Mouse (Mus musculus): Measurements from ENCODE around the gene Eme1. TPM values are rescaled to one million over a fixed set of nuclear protein-coding genes. Genes with fewer than 3 reads are reported as not detected.
A peak's percentile ranks its signal among the peaks of the same experiment; 100 is the strongest.

Gene Eme1
- total and polyA plus RNA-seq, 3 experiments = 36.8 to 45.9 (median 40.8) TPM

DNA sequence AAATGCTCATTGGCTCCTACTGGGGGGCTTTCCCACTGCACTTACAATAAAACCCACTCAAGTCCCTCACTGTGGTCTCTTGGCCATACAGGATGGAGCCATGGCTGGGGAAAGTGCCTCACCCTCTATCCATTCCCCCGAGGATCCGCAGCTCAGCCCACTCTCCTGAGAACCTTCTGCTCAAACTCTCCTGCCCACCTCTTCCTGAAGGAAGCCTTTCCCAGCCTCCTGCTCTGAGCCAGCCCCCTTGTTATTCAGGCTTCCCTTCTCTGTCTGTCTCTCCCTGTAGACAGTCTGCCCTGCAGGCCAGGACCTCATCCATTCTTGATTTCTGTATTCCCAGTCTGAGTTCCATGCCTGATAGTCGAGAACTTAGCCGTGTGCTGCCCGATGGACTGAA lies 21.2 kb upstream of the Eme1 start:
- Histone ChIP-seq H3K79me2 (replicated peaks; ENCODE audit: control insufficient read depth, extremely low read depth, insufficient read depth, poor library complexity, severe bottlenecking) (no peaks in the 10 kb centered on the region), H3K9me3 (replicated peaks; ENCODE audit: low read length) (no peaks in the 10 kb centered on the region), H3K27me3 (replicated peaks) (no peaks in the 10 kb centered on the region), H3K4me3 (replicated peaks in 1 of 3; ENCODE audit: low read depth in 2 of 3, low read length in 2 of 3, poor library complexity in 1 of 3) (no peak overlapping the region), H3K36me3 (replicated peaks in 1 of 2; ENCODE audit: control insufficient read depth in 1 of 2, insufficient read depth in 1 of 2, low read length in 1 of 2) (peaks cover 7 to 39% of the 10 kb centered on the region in 2 experiments), H3K9ac (ENCODE audit: insufficient read depth, low read depth) (no peak overlapping the region), H3K4me1 (ENCODE audit: control insufficient read depth in 1 of 2, insufficient read depth in 2 of 2) (peaks cover 12 to 29% of the 10 kb centered on the region in 2 experiments), H3K27ac (ENCODE audit: insufficient read depth, low read depth) (no peak overlapping the region), H3K4me2 (ENCODE audit: insufficient read depth, low read depth, poor library complexity, severe bottlenecking) (no peak overlapping the region)
- no peak for DNase-seq (ENCODE audit: extremely low read depth)
- in situ Hi-C loops (cut with MboI; ENCODE audit: low pct_ligation_motif_present, low pct_unique_long_range_greater_than_20kb, low sequenced_read_pairs) (loop anchor here (5.0 kb wide), 1 partner anchor 32 kb away; no protein-coding TSS in a partner anchor), dilution Hi-C loops (cut with MboI; ENCODE audit: extremely low pct_ligation_motif_present, extremely low pct_unique_long_range_greater_than_20kb, low sequenced_read_pairs) (no loop called here)
- TF ChIP-seq ZNF384 (IDR thresholded peaks at IDR 0.05; ENCODE audit: low read depth, low read length) = no peak
- TF ChIP-seq TCF12 (IDR thresholded peaks at IDR 0.05; ENCODE audit: low read depth, low read length) = no peak
- TF ChIP-seq CTCF (conservative IDR thresholded peaks at IDR 0.05 in 1 of 2, IDR thresholded peaks at IDR 0.05 in 1 of 2; ENCODE audit: low read depth in 2 of 2, low read length in 2 of 2) = no peak
- no peak for TF ChIP-seq BHLHE40 (IDR thresholded peaks at IDR 0.05; ENCODE audit: low read depth, low read length)
- no peak for TF ChIP-seq MAX (IDR thresholded peaks at IDR 0.05; ENCODE audit: low read length)

DNA sequence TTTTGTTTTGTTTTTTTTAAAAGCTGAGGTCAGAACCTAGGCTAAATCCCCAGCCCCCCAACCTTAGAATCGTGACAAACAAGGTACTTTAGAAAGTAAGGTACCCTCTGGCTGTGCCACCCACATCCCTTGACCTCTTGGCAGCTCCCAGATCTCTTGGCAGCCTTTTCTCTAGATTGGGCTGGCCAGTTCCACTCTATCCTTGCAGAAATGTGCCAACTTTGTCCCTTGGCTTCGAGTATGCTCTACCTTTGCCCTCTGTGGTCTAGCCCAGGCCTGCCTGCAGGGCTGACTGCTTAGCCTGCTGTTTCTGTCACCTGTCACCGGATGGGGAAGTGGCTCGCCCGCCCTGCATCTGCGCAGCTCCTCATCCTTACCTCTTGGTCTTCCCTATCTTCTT lies 11.5 kb upstream of the Eme1 start:
- no peak overlapping the region for H3K9ac ChIP-seq (ENCODE audit: insufficient read depth, low read depth)
- H3K27me3 ChIP-seq (replicated peaks) = no peaks in the 10 kb centered on the region
- no peak overlapping the region for H3K27ac ChIP-seq (ENCODE audit: insufficient read depth, low read depth)
- no peak overlapping the region for H3K4me3 ChIP-seq (replicated peaks in 1 of 3; ENCODE audit: low read depth in 2 of 3, low read length in 2 of 3, poor library complexity in 1 of 3)
- dilution Hi-C loops (cut with MboI; ENCODE audit: extremely low pct_ligation_motif_present, extremely low pct_unique_long_range_greater_than_20kb, low sequenced_read_pairs) (no loop called here), in situ Hi-C loops (cut with MboI; ENCODE audit: low pct_ligation_motif_present, low pct_unique_long_range_greater_than_20kb, low sequenced_read_pairs) (no loop called here)
- no peaks in the 10 kb centered on the region for H3K9me3 ChIP-seq (replicated peaks; ENCODE audit: low read length)
- peaks cover 79 to 95% of the 10 kb centered on the region in 2 experiments for H3K36me3 ChIP-seq (replicated peaks in 1 of 2; ENCODE audit: control insufficient read depth in 1 of 2, insufficient read depth in 1 of 2, low read length in 1 of 2)
- TF ChIP-seq TCF12 (IDR thresholded peaks at IDR 0.05; ENCODE audit: low read depth, low read length) = no peak
- TF ChIP-seq MAX (IDR thresholded peaks at IDR 0.05; ENCODE audit: low read length) = no peak
- no peak for TF ChIP-seq ZMIZ1 (IDR thresholded peaks at IDR 0.05; ENCODE audit: low read depth, low read length)
- H3K4me1 ChIP-seq (ENCODE audit: control insufficient read depth in 1 of 2, insufficient read depth in 2 of 2) = no peaks in the 10 kb centered on the region
- DNase-seq (ENCODE audit: extremely low read depth) = no peak
- H3K4me2 ChIP-seq (ENCODE audit: insufficient read depth, low read depth, poor library complexity, severe bottlenecking) = no peak overlapping the region
- H3K79me2 ChIP-seq (replicated peaks; ENCODE audit: control insufficient read depth, extremely low read depth, insufficient read depth, poor library complexity, severe bottlenecking) = no peaks in the 10 kb centered on the region

DNA sequence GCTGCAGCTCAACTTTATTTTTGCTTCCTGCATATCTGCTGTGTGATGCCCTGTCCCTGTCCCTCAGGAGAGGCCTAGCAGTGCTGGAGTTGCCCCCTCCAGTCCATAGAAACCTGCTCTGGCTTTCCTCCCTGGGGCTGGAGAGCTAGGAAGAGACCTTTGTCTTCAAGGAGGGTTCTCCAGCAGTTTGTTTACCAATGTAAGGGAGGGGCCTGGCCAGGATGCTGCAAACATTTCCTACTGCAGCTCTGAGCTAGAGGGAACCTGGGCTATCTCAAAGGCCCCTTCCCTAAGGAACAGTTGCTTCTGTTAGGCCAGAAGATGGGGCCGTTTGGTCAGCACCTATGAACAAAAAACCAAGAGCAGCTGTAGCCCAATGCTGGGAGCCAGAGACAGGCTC lies 7.6 kb upstream of the Eme1 start:
- Histone ChIP-seq H3K27me3 (replicated peaks) (no peaks in the 10 kb centered on the region), H3K9ac (ENCODE audit: insufficient read depth, low read depth) (no peak overlapping the region), H3K9me3 (replicated peaks; ENCODE audit: low read length) (no peaks in the 10 kb centered on the region), H3K36me3 (replicated peaks in 1 of 2; ENCODE audit: control insufficient read depth in 1 of 2, insufficient read depth in 1 of 2, low read length in 1 of 2) (peaks cover 72 to 92% of the 10 kb centered on the region in 2 experiments), H3K27ac (ENCODE audit: insufficient read depth, low read depth) (no peak overlapping the region), H3K4me2 (ENCODE audit: insufficient read depth, low read depth, poor library complexity, severe bottlenecking) (no peak overlapping the region), H3K4me1 (ENCODE audit: control insufficient read depth in 1 of 2, insufficient read depth in 2 of 2) (no peaks in the 10 kb centered on the region), H3K79me2 (replicated peaks; ENCODE audit: control insufficient read depth, extremely low read depth, insufficient read depth, poor library complexity, severe bottlenecking) (no peaks in the 10 kb centered on the region), H3K4me3 (replicated peaks in 1 of 3; ENCODE audit: low read depth in 2 of 3, low read length in 2 of 3, poor library complexity in 1 of 3) (no peak overlapping the region)
- dilution Hi-C loops (cut with MboI; ENCODE audit: extremely low pct_ligation_motif_present, extremely low pct_unique_long_range_greater_than_20kb, low sequenced_read_pairs) = no loop called here
- DNase-seq (ENCODE audit: extremely low read depth) = no peak
- in situ Hi-C loops (cut with MboI; ENCODE audit: low pct_ligation_motif_present, low pct_unique_long_range_greater_than_20kb, low sequenced_read_pairs) = no loop called here
- TF ChIP-seq POLR2A (IDR thresholded peaks at IDR 0.05; ENCODE audit: low read depth, low read length) = no peak
- peak; percentile 14; the same call in 1 of the 2 replicates for TF ChIP-seq SMC3 (IDR thresholded peaks at IDR 0.05; ENCODE audit: low read depth, low read length)
- no peak for TF ChIP-seq TCF12 (IDR thresholded peaks at IDR 0.05; ENCODE audit: low read depth, low read length)
- peak; percentile 14 for TF ChIP-seq RAD21 (IDR thresholded peaks at IDR 0.05; ENCODE audit: low read depth, low read length)
- peak in 1 of 2 experiments; percentile 10; a peak in 1 of 4 replicates for TF ChIP-seq CTCF (conservative IDR thresholded peaks at IDR 0.05 in 1 of 2, IDR thresholded peaks at IDR 0.05 in 1 of 2; ENCODE audit: low read depth in 2 of 2, low read length in 2 of 2)
- TF ChIP-seq ZMIZ1 (IDR thresholded peaks at IDR 0.05; ENCODE audit: low read depth, low read length) = no peak

Measured in CH12.LX (cell line).